Mouse (Mus musculus): ENCODE measurements around the gene Zfp101. TPM values are rescaled to one million over a fixed set of nuclear protein-coding genes. Genes with fewer than 3 reads are reported as not detected.
A peak's percentile ranks its signal among the peaks of the same experiment; 100 is the strongest.

The Zfp101 gene
- total RNA-seq (2015) (25.0 and 29.8 TPM in 2 replicates), total RNA-seq (2017) (38.4 and 47.9 TPM in 2 replicates)

GRCm38 (mm10) chr17:33394182-33395034, at the start of gene Zfp101:
TSS of gene Zfp101 (minus strand) at chr17:33394641.
- peak; percentile 100 for ATAC-seq (ENCODE audit: poor library complexity, severe bottlenecking)

GRCm38 (mm10) chr17:33441159-33441558, 46.7 kb upstream of the Zfp101 start:
- ATAC-seq (ENCODE audit: poor library complexity, severe bottlenecking) = peak; percentile 51; the same call in 1 of the 2 replicates

GRCm38 (mm10) chr17:33439922-33440321, 45.5 kb upstream of the Zfp101 start:
- ATAC-seq (ENCODE audit: poor library complexity, severe bottlenecking) = no peak

- peak; percentile 84 for ATAC-seq (ENCODE audit: poor library complexity, severe bottlenecking)
These were observed 44.7 kb upstream of the Zfp101 start for GRCm38 (mm10) chr17:33439148-33439547.

GRCm38 (mm10) chr17:33432019-33432946, 37.8 kb upstream of the Zfp101 start, which contains the start of gene Actl9:
TSS of gene Actl9 (plus strand) at chr17:33432896.
- no peak for ATAC-seq (ENCODE audit: poor library complexity, severe bottlenecking)

GRCm38 (mm10) chr17:33392271-33392670, 2.2 kb downstream of the Zfp101 start:
- no peak for ATAC-seq (ENCODE audit: poor library complexity, severe bottlenecking)

- ATAC-seq (ENCODE audit: poor library complexity, severe bottlenecking) = no peak
These were observed 8.7 kb downstream of the Zfp101 start for GRCm38 (mm10) chr17:33385705-33386104.

- no peak for ATAC-seq (ENCODE audit: poor library complexity, severe bottlenecking)
These were observed 21.6 kb downstream of the Zfp101 start for GRCm38 (mm10) chr17:33372795-33373194.

- peak; percentile 100 for ATAC-seq (ENCODE audit: poor library complexity, severe bottlenecking)
These were observed 35.7 kb downstream of the Zfp101 start, which contains the start of gene Zfp81 for GRCm38 (mm10) chr17:33358411-33359384. TSS of gene Zfp81 (minus strand) at chr17:33358878.

- no peak for ATAC-seq (ENCODE audit: poor library complexity, severe bottlenecking)
These were observed 41.5 kb downstream of the Zfp101 start for GRCm38 (mm10) chr17:33352981-33353380.

Other genes starting within 250 kb of the Zfp101 start
- gene Olfr55, start 226.2 kb downstream of the Zfp101 start, total RNA-seq (2015) = not detected in 2 replicates
- gene Olfr55, start 226.2 kb downstream of the Zfp101 start, total RNA-seq (2017) = not detected in 2 replicates
- not detected in 2 replicates for gene Olfr239, start 203.3 kb downstream of the Zfp101 start, total RNA-seq (2015)
- gene Olfr239, start 203.3 kb downstream of the Zfp101 start, total RNA-seq (2017) = not detected in 2 replicates
- not detected in 2 replicates for gene Olfr1564, start 173.0 kb downstream of the Zfp101 start, total RNA-seq (2015)
- not detected in 2 replicates for gene Olfr1564, start 173.0 kb downstream of the Zfp101 start, total RNA-seq (2017)
- gene Zfp955a, start 139.5 kb downstream of the Zfp101 start, total RNA-seq (2015) = 9.8 and 12.1 TPM in 2 replicates
- 11.4 and 12.2 TPM in 2 replicates for gene Zfp955a, start 139.5 kb downstream of the Zfp101 start, total RNA-seq (2017)
- gene Olfr63, start 130.0 kb downstream of the Zfp101 start, total RNA-seq (2015) = 0.05 TPM in 1 of 2 replicates, not detected in the other
- not detected in 2 replicates for gene Olfr63, start 130.0 kb downstream of the Zfp101 start, total RNA-seq (2017)
- gene Zfp955b, start 105.1 kb downstream of the Zfp101 start, total RNA-seq (2015) = 4.1 and 5.3 TPM in 2 replicates
- gene Zfp955b, start 105.1 kb downstream of the Zfp101 start, total RNA-seq (2017) = 5.7 and 6.4 TPM in 2 replicates
- gene Zfp81, start 35.8 kb downstream of the Zfp101 start, total RNA-seq (2015) = 10.7 and 17.8 TPM in 2 replicates
- gene Zfp81, start 35.8 kb downstream of the Zfp101 start, total RNA-seq (2017) = 9.9 and 12.4 TPM in 2 replicates
- not detected in 2 replicates for gene Actl9, start 38.3 kb upstream of the Zfp101 start, total RNA-seq (2015)
- not detected in 2 replicates for gene Actl9, start 38.3 kb upstream of the Zfp101 start, total RNA-seq (2017)
- gene Adamts10, start 129.6 kb upstream of the Zfp101 start, total RNA-seq (2015) = 27.5 and 28.6 TPM in 2 replicates
- gene Adamts10, start 129.6 kb upstream of the Zfp101 start, total RNA-seq (2017) = 39.7 and 41.6 TPM in 2 replicates
- gene Myo1f, start 161.1 kb upstream of the Zfp101 start, total RNA-seq (2015) = 151 and 157 TPM in 2 replicates
- 380 and 381 TPM in 2 replicates for gene Myo1f, start 161.1 kb upstream of the Zfp101 start, total RNA-seq (2017)
- 63.1 and 65.6 TPM in 2 replicates for gene Zfp414, start 234.4 kb upstream of the Zfp101 start, total RNA-seq (2015)
- gene Zfp414, start 234.4 kb upstream of the Zfp101 start, total RNA-seq (2017) = 29.2 and 29.4 TPM in 2 replicates
- gene Pram1, start 243.4 kb upstream of the Zfp101 start, total RNA-seq (2015) = 111 and 127 TPM in 2 replicates
- 29.6 and 34.3 TPM in 2 replicates for gene Pram1, start 243.4 kb upstream of the Zfp101 start, total RNA-seq (2017)